Mouse (Mus musculus): ENCODE data around the gene Itgb1bp1. TPM values are rescaled to one million over a fixed set of nuclear protein-coding genes. Genes with fewer than 3 reads are reported as not detected.
A peak's percentile ranks its signal among the peaks of the same experiment; 100 is the strongest.

Itgb1bp1 gene
- polyA plus RNA-seq, 1 experiment, result 42.0 TPM

DNA sequence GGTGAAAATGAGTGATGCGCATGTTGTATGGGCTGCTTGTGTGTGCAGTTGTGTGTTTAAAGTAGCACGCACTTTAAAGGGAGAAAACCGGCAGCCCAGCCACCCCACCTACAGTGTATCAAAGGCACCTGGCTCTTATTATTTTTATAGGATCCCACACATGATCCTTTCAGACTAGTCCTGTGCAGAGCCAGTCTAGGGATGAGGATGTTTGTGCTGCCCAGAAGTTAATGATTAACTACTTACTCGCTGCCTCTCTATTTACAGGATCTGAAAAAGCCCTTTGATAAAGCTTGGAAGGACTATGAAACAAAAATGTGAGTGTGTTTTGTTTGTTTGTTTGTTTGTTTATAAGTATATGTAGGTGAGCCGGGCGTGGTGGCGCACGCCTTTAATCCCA, 85.5 kb downstream of the Itgb1bp1 start:
- DNase-seq (ENCODE audit: low read depth), result no peak

DNA sequence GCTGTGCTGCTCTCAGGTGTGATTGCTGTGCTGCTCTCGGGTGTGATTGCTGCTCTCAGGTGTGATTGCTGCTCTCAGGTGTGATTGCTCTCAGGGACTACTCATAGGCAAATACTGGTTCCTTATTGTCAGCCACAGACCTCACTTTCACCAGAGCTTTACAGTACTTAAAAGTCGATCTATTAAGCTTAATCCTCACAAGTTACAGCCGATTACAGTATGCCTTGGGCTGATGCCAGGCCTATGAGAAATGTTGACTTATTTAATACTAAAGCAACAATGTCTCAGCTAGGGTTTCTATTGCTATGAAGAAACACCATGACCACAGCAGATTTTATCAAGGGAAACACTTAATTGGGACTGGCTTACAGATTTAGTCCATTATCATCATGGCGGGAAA, 89.7 kb downstream of the Itgb1bp1 start:
- DNase-seq (ENCODE audit: low read depth), result peak; percentile 83

DNA sequence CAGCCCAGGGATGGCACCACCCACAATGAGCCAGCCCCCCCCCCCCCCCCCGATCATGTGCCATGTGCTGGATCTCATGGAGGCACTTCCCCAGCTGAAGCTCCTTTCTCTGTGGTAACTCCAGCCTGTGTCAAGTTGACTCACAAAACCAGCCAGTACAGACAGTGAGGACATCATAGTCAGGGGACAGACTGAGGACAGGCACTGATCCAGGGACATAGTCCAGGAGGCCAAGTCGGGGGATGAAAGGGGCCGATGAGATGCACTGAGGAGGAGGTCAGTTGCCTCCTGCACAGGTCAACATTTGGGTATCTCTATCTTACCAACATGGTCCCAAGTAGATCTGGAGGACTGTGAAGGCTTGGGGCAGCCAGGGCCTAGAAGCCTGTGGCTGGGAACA, 90.6 kb downstream of the Itgb1bp1 start:
- no peak for DNase-seq (ENCODE audit: low read depth)

DNA sequence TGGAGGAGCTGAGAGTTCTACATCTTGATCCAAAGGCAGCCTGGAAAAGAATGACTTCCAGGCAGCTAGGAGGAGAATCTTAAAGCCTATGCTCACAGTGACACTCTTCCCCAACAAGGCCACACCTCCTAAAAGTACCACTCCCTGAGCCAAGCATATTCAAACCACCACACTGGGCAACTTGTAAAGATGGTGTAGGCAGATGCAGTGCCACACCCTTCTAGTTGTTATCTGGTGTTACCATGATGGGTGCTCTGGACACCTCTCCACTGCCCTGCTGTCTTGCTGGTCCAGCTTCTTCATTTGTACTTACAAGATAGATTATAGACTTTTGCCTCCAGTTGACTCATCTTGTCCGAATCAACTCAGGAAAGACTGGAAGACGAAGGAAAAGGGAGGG, 94.5 kb downstream of the Itgb1bp1 start:
- DNase-seq (ENCODE audit: low read depth), result no peak

Other genes starting within 250 kb of the Itgb1bp1 start
- gene Cpsf3, start 893 bp downstream of the Itgb1bp1 start, polyA plus RNA-seq (2012; rRNA removed), result 48.8 and 54.2 TPM in 2 replicates
- 262 and 308 TPM in 2 replicates for gene Iah1, start 30.1 kb upstream of the Itgb1bp1 start, polyA plus RNA-seq (2012; rRNA removed)
- 25.2 and 36.1 TPM in 2 replicates for gene Adam17, start 87.3 kb upstream of the Itgb1bp1 start, polyA plus RNA-seq (2012; rRNA removed)
- gene Ywhaq, start 131.4 kb upstream of the Itgb1bp1 start, polyA plus RNA-seq (2012; rRNA removed), result 98.7 and 105 TPM in 2 replicates

All from gonadal fat pad, adult 2 months (tissue).